Mouse (Mus musculus) midbrain, embryonic 10.5 days (tissue): ENCODE results near the gene Brd4. TPM values are rescaled to one million over a fixed set of nuclear protein-coding genes. Genes with fewer than 3 reads are reported as not detected.

Experiments
- DNase-seq: peaks from one replicate; pipeline ENCODE4 v3.0.0-alpha.2; 2017; ENCODE audit warnings: low spot score
- H3K27ac ChIP-seq: fragments of 300-500 bp; sonication (generic); replicated peaks from 2 replicates; pipeline ENCODE4 v1.5.1; 2016; ENCODE audit warnings: mild to moderate bottlenecking
- H3K27me3 ChIP-seq: fragments of 300-500 bp; sonication (generic); 2 replicates; pipeline ENCODE4 v1.6.1; 2016; ENCODE audit warnings: low read depth, mild to moderate bottlenecking; ENCODE audit not compliant: poor library complexity, severe bottlenecking
- H3K36me3 ChIP-seq: fragments of 300-500 bp; sonication (generic); 2 replicates; pipeline ENCODE4 v1.6.1; 2016; ENCODE audit warnings: mild to moderate bottlenecking, moderate library complexity
- H3K4me1 ChIP-seq: fragments of 300-500 bp; sonication (generic); 2 replicates; pipeline ENCODE4 v1.6.1; 2016
- H3K4me3 ChIP-seq: fragments of 300-500 bp; sonication (generic); 2 replicates; pipeline ENCODE4 v1.5.1; 2016; ENCODE audit warnings: mild to moderate bottlenecking, moderate library complexity
- H3K9me3 ChIP-seq: fragments of 300-500 bp; sonication (generic); replicated peaks from 2 replicates; pipeline ENCODE4 v1.6.1; 2016; ENCODE audit warnings: mild to moderate bottlenecking
- WGBS: fragments of 180-500 bp; shearing (Covaris S2); methylation state at CpG from one replicate; pipeline ENCODE4 v1.1.7; 2016; 5-methylcytosine and 5-hydroxymethylcytosine counted together
- polyA plus RNA-seq: library from polyadenylated mRNA; unstranded; fragments of >200 nt; fragmentation: Nextera tagmentation; extraction: Ambion mirVana; gene quantifications from 2 replicates; pipeline ENCODE4 v1.2.1, GENCODE M21; 2016

The Brd4 gene
- polyA plus RNA-seq, 1 experiment from 2014 or later = 110 TPM

DNA sequence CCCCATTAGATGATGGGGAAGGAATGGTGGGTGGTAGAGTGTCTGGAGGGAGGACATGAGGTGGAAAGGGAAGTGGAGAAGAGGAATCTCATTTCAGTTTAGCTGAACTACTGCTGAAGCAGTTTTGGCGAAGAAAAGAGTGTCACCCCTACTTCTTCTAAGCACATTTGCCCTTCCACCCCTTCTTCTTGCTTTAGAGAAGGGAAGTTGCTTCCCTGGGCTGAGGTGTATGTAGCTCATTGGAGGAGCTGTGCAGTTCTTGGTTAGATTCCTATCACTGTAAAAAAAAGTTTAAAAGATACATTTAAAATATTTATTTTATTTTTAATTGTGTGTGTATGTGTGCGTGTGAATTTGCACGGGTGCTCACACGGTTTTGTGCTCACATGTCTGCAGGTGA lies 107.6 kb downstream of the Brd4 start:
- no peak for DNase-seq
- Histone ChIP-seq H3K27me3 (no peaks in the 10 kb centered on the region), H3K27ac (no peak overlapping the region), H3K4me3 (no peak overlapping the region), H3K36me3 (no peaks in the 10 kb centered on the region), H3K4me1 (peaks cover 38% of the 10 kb centered on the region), H3K9me3 (no peaks in the 10 kb centered on the region)
- WGBS = 95% methylated on average over 4 of the region's 4 CpGs

DNA sequence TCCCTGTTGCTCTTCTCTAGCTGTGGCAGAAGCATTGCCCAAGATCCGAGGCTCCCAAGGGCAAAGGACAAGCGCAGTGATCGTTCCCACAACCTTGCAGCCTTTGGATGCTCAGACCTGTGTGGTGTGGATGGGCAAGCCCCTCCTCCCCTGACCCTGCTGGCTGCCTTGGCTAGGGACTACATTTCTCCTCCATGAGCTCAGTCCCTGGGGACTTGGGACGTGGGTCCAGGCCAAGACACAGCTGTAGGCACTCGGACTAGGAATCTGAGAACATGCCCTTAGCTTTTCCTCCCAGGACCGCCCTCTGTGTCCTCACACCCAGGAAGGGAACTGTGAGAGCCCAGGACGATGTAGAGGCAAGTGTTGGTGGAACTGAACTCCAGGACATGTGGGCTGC lies 111.4 kb downstream of the Brd4 start:
- 68% methylated on average over 7 of the region's 7 CpGs for WGBS

DNA sequence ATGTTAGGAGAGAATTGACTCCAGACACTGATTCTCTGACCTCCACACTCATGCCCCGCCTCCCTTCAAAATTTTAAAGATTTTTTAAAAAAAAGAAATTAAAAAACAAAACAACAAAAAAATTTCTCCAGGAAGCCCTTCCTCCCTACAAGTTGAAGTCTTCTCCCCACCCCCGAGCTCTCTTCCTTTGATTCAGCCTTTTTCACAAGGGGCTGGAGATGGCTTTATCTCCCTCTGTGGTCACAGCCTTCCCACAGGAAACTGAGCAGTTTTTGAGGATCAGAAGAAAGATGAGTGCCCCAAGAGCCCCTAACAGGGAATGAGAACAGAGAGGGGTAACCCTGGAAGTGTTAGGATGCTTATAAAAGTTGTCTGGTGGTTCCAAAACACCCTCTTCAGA lies 112.0 kb downstream of the Brd4 start:
- Histone ChIP-seq H3K9me3 (no peaks in the 10 kb centered on the region), H3K4me1 (peaks cover 16% of the 10 kb centered on the region), H3K27ac (peak overlapping the region; percentile 56; the same call in 1 of the 2 replicates), H3K4me3 (no peak overlapping the region), H3K27me3 (peaks cover 5% of the 10 kb centered on the region; the same call in 1 of the 2 replicates), H3K36me3 (no peaks in the 10 kb centered on the region)
- WGBS = 68% methylated on average over 2 of the region's 2 CpGs
- DNase-seq = no peak

More for the DNA sequence above, 111.4 kb downstream of the Brd4 start:
- DNase-seq = no peak
- peak overlapping the region; percentile 56 for H3K27ac ChIP-seq
- H3K36me3 ChIP-seq = no peaks in the 10 kb centered on the region
- H3K4me3 ChIP-seq = no peak overlapping the region
- peaks cover 12% of the 10 kb centered on the region for H3K4me1 ChIP-seq
- no peaks in the 10 kb centered on the region for H3K27me3 ChIP-seq
- no peaks in the 10 kb centered on the region for H3K9me3 ChIP-seq

DNA sequence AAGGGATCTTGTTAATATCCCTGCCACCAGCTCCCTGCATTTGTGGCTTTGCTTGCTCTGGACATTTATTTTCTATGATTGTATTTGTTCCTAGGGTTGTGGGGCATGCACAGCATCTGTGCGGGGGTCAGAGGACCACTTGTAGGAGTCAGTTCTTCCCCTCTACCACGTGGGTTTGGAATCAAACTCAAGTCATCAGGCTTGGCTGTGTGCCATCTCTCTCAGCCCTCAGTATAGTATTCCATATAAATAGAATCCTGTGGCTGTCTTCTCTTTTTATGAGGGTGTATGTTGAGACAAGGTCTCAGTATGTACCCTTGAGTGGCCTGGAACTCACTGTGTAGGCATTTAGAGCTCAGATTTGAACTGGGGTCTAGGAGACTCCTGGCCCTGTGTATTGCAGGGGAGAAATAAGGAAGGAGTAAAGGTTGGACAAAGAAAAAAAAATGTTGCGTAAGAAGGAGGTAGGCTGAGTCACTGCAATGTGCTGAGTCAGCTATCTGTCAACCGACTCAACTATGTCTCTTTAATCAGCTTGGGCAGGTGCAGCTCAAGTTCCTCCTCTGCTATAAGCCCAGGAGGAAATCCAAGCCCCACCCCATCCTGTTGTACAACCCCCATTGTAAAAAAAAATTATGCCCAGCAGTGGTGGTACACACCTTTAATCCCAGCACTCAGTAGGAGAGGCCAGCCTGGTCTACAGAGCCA lies 114.8 kb downstream of the Brd4 start:
- Histone ChIP-seq H3K27ac (no peak overlapping the region), H3K9me3 (no peaks in the 10 kb centered on the region), H3K4me1 (peaks cover 40% of the 10 kb centered on the region), H3K27me3 (peaks cover 7% of the 10 kb centered on the region; the same call in 1 of the 2 replicates), H3K4me3 (no peak overlapping the region), H3K36me3 (no peaks in the 10 kb centered on the region)
- 84% methylated on average over 4 of the region's 4 CpGs for WGBS
- no peak for DNase-seq

DNA sequence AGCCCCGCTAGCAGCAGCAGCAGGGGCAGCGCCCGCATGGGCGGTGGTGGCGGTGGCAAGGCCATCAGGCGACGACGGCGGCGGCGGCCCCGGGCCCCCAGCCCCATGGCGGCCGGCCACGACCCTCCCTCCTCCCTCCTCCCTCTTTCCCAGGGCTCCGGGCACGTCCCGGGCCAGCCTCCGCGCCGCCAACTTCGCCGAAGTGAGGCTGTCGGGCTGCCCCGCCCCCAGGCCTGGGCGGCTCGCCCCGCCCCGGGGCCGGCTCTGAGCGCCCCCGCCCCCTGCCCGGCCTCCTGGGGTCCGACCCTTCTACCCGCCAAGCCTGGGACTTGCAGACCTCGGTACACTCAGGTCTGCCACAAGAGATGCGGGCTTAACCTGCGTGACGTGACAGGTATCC lies 117.8 kb downstream of the Brd4 start, which contains the start of gene Notch3:
TSS of gene Notch3 (minus strand) at position 166 of the 400 bp plus-strand sequence.
- WGBS = under 1% methylated on average over 39 of the region's 39 CpGs
- H3K9me3 ChIP-seq = no peaks in the 10 kb centered on the region
- H3K27me3 ChIP-seq = peaks cover 20% of the 10 kb centered on the region
- DNase-seq = peak; percentile 87
- peaks cover 13% of the 10 kb centered on the region for H3K36me3 ChIP-seq
- peak within 1 kb of the TSS; percentile 98 for H3K27ac ChIP-seq
- H3K4me1 ChIP-seq = peaks cover 59% of the 10 kb centered on the region
- H3K4me3 ChIP-seq = peak within 1 kb of the TSS; percentile 85

DNA sequence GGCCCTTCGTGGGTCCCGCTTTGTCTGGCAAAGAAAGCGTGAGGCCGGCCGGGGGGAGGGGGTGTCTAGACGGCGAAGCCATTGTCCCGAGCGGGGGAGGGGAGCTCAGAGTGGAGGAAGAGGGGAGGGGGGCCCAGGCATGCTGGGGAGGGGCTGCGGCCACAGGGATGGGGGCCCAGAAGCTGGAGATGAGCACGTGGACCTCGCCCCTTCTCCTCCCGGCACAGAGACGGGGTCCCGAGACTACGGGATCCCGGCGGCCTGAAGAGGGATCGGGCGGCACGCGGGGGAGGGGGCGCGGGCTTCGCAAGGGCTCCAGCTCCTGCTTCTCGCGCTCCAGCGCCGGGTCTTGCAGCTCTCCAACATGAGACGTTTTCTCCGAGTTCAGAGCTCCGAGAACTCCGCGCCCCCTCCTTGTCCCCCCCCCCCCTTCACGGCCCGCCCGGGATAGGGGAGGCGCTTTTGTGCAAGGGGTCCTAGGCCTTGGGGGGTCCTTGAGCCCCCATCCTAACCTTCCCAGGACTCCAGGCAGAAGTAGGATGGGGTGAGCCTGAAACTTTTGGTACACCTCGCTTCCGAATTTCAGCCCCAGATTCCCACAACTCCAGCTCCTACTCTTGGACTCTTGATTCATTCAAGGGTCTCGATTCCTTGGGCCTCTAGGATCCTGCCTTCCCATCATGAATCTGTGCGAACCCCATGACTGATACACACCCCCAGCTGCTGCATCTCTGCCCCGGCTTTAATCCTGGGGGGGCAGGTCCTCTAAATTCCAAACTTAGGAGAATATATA lies 118.5 kb downstream of the Brd4 start:
- H3K36me3 ChIP-seq = peaks cover 20% of the 10 kb centered on the region
- whole genome bisulfite sequencing = under 1% methylated on average over 43 of the region's 43 CpGs
- peaks cover 20% of the 10 kb centered on the region for H3K27me3 ChIP-seq
- peak; percentile 95 for DNase-seq
- peak overlapping the region; percentile 98 for H3K27ac ChIP-seq
- H3K4me1 ChIP-seq = peaks cover 64% of the 10 kb centered on the region
- no peaks in the 10 kb centered on the region for H3K9me3 ChIP-seq
- H3K4me3 ChIP-seq = peak overlapping the region; percentile 85

DNA sequence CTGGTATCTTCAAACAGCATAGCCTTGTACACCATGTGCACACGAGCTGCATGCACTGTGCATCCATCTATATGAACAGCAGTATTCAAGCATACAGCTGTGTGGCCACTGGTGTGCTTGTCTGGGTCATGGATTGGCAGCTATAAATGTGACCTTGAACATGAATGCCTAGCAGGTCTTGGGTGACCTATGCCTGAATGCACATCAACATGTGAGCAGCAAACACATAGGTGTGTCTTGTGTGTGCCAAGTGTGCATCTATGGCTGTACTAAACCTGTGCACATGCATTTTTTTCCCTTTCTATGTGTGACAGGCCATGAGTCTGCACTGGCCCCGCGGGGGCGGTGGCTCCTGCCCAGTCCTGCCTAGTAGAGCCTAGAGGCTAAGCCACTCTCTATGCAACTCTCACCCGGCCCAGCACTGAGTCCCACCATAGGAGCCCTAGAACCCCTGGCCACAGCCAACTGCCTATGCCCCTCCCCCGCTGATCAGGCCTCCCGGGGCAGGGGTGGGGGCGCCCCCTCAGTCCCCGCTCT lies 119.2 kb downstream of the Brd4 start:
- WGBS = 5% methylated on average over 9 of the region's 9 CpGs
- H3K9me3 ChIP-seq = no peaks in the 10 kb centered on the region
- H3K36me3 ChIP-seq = peaks cover 26% of the 10 kb centered on the region
- peak overlapping the region; percentile 85 for H3K4me3 ChIP-seq
- H3K27me3 ChIP-seq = peaks cover 20% of the 10 kb centered on the region
- DNase-seq = no peak
- peaks cover 68% of the 10 kb centered on the region for H3K4me1 ChIP-seq
- H3K27ac ChIP-seq = peak overlapping the region; percentile 98

DNA sequence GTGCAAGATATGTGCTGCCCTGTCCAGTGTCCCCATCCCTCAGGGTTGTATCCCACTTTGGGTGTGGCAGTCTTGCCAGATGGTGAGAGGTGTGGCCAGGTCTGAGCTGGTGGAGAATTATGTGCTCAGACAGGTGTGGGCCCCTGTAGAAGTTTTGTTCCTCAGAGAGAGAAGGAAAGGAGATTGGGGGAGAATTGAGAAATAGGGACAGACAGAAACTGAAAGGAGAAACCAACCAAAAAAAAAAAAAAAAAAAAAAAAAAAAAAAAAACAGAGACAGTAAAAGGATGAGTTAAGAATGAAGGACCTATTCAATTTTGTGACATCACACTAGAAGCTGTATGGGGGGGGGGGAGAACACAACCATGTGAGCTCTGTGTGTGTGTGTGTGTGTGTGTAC lies 119.7 kb downstream of the Brd4 start:
- no peak for DNase-seq
- H3K27me3 ChIP-seq = peaks cover 20% of the 10 kb centered on the region
- no peaks in the 10 kb centered on the region for H3K9me3 ChIP-seq
- peak overlapping the region; percentile 98 for H3K27ac ChIP-seq
- peaks cover 68% of the 10 kb centered on the region for H3K4me1 ChIP-seq
- H3K36me3 ChIP-seq = peaks cover 32% of the 10 kb centered on the region
- peak overlapping the region; percentile 85 for H3K4me3 ChIP-seq

DNA sequence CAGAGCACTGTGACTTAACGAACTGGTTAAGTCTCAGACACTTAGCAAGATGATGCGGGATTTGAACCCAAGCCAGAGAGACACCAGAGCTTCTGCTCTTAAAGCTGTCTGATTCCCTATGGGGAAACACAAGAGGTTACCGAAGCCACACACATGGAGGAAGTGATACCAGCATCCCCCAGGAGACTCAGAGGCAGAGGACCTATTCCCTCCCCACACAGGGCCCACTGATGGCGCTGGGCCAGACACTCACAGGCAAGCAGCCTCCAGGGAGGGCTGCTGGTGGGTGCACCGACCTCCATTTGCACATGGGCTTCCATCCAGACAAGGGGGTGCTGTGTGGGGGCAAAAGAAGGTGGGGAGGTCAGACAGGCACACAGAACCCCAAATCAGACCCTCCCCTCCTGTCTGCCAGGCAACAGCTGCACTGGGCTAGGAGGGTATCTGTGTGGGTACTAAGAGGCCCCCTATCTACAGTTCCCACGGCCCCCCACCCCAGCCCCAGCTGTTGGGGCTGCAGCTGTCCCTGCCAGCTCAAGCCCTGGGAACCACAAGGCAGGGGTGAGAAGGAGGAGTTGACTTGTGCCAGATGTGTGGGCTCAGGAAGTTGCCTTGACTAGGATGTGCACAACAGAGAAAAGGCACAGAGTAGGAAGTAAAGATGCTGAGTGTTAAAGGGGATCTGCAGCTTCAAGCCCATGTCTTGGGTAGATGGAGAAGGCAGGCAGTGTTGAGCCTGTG lies 120.4 kb downstream of the Brd4 start:
- Histone ChIP-seq H3K9me3 (no peaks in the 10 kb centered on the region), H3K36me3 (peaks cover 39% of the 10 kb centered on the region), H3K27me3 (peaks cover 20% of the 10 kb centered on the region), H3K4me3 (peak overlapping the region; percentile 21; the same call in 1 of the 2 replicates), H3K27ac (peak overlapping the region; percentile 75), H3K4me1 (peaks cover 68% of the 10 kb centered on the region)
- DNase-seq = no peak
- WGBS = 74% methylated on average over 6 of the region's 6 CpGs

DNA sequence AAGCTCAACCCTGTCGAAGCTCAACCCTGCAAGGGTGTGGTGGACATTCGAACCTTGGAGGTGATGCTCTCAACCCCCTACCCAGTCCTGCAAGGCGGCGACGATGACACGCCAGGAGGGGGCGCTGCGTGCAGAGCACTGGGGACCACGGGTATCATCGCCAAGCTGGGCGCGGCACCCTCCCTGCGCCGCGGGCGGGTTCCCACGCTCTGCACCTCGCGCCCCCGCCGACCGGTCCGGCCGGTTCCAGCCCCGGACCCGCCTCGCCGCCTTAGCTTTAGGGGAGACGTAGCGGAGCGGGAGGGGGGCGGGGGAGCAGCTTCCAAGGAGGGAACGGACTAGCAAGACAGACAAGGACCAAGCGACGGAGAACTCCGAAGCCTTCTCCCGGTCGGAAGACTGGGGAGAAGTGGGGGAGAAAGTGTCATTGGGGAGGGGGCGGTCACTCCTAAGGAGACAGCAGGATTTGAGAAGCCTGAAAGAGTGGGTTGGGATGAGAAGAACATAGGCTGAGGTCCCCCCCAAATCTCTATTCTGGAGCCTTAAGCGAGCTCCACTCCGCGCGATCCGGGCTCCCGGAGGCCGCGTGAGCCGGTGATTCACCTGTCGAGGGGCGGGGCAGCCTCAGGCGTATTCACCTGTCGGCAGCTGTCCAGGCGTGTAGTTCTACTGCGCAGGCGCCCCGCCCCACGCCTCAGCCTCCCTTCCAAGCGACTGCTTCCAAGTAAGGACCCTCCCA lies 122.2 kb downstream of the Brd4 start:
- H3K36me3 ChIP-seq = peaks cover 57% of the 10 kb centered on the region
- peak overlapping the region; percentile 82 for H3K27ac ChIP-seq

DNA sequence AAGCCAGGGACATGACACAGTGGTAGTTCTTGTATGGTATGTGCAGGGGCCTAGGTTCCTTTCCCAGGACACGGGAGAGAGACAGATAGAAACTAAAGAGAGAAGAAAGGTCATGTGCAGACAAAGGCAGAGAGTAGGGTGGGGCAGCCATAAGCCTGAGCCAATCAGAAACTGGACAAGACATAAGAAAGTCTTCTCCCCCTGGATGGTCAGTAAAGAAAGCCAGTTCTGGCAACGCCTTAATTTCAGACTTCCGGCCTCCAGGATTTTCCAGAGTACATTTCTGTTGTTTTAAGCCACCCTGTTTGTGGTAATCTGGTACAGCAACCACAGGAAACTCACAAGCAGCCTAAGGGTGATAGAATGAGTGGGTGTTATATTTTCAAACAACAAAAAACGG lies 123.6 kb downstream of the Brd4 start:
- Histone ChIP-seq H3K4me1 (peaks cover 52% of the 10 kb centered on the region), H3K27ac (no peak overlapping the region), H3K9me3 (no peaks in the 10 kb centered on the region), H3K27me3 (peaks cover 14% of the 10 kb centered on the region), H3K36me3 (peaks cover 70% of the 10 kb centered on the region), H3K4me3 (no peak overlapping the region)
- DNase-seq = no peak
- WGBS = 91% methylated on average over 4 of the region's 4 CpGs

More for the DNA sequence above, 122.2 kb downstream of the Brd4 start:
- H3K4me1 ChIP-seq = peaks cover 61% of the 10 kb centered on the region
- peak; percentile 84 for DNase-seq
- WGBS = 3% methylated on average over 58 of the region's 58 CpGs
- H3K4me3 ChIP-seq = peak overlapping the region; percentile 69
- H3K9me3 ChIP-seq = no peaks in the 10 kb centered on the region
- peaks cover 14% of the 10 kb centered on the region for H3K27me3 ChIP-seq

DNA sequence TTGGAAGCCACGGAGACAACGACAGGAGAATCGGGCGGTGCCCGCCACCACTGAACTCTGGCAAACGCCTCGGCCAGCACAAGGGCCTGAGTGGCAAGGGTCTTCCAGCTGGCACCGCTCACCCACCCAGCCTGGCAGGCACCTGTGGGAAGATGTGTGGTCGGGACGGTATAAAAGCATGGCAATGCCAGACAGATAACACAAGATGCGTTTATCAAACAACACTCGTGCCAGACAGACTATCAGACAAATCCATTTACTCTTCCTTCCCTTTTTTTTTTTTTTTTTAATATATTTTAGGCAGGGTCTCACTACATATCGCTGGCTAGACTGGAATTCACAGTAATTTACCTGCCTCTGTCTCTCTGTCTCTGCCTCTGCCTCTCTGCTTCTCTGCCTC lies 125.7 kb downstream of the Brd4 start:
- WGBS = 92% methylated on average over 13 of the region's 13 CpGs
- Histone ChIP-seq H3K4me3 (no peak overlapping the region), H3K27me3 (peaks cover 9% of the 10 kb centered on the region), H3K9me3 (no peaks in the 10 kb centered on the region), H3K4me1 (peaks cover 31% of the 10 kb centered on the region), H3K36me3 (peaks cover 84% of the 10 kb centered on the region), H3K27ac (no peak overlapping the region)
- no peak for DNase-seq
